7 mouse cellular contexts compared by ENCODE assay signal in the genomic region with DNA sequence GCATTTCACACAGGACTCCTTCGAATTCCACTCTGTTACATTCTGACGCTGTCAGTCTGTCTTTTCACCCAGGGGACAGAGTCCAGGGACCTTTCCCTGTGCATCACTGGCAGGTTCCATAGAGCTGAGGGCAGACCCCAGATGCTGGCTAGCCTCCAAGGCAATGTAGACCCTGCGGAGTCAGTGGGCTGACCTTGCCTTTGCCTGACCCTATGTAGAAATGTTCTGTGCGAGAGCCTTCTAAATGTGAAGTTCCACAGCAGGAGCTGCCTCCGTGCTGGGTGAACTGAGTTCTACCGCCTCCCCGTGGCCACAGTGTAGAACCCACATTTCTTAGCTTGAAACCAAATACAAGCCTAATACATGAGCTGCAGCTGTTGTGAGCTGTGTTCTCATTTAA. TPM values are rescaled to one million over a fixed set of nuclear protein-coding genes. Genes with fewer than 3 reads are reported as not detected.
DNase-seq lines count a peak whose midpoint lies in the region; TF ChIP-seq lines count a peak whose summit lies in the region.

No protein-coding gene starts in this region.

- TF ChIP-seq CTCF in E14TG2a.4 (conservative IDR thresholded peaks at IDR 0.05; ENCODE audit: low read length) = peak; percentile 50

- H3K27me3 ChIP-seq in E14TG2a.4 (ENCODE audit: insufficient read depth, low read length) = no peaks in the 10 kb centered on the region

- no peak overlapping the region for H3K4me3 ChIP-seq in E14TG2a.4 (replicated peaks; ENCODE audit: low read length)

- peak; percentile 72 for DNase-seq in R1 (ENCODE audit: low read depth, low spot score)
- DNase-seq in cerebellum, postnatal 4 days (ENCODE audit: low spot score in 2 of 2) = peak; percentile 55 to 67
- DNase-seq in heart, adult 8-10 months (ENCODE audit: low spot score) = peak; percentile 35
- peak; percentile 56 to 79 for DNase-seq in layer of hippocampus, adult 8-10 months (ENCODE audit: low spot score in 2 of 2)
- DNase-seq in lung, postnatal 25 days (ENCODE audit: low spot score) = peak; percentile 51
- peak; percentile 26 to 79 for DNase-seq in spleen, postnatal 10 days (ENCODE audit: low spot score in 2 of 2)

- no peaks in the 10 kb centered on the region for H3K9me3 ChIP-seq in E14TG2a.4 (ENCODE audit: low read length)

- peaks cover 15% of the 10 kb centered on the region for H3K36me3 ChIP-seq in E14TG2a.4 (ENCODE audit: insufficient read depth, low read length)

- H3K4me1 ChIP-seq in E14TG2a.4 (replicated peaks; ENCODE audit: low read depth, low read length) = peaks cover 15% of the 10 kb centered on the region

RNA-seq across cellular contexts. Expression of gene Zbtb34, which starts 28.9 kb away (rescaled TPM):
- 1 to 10 TPM; 5.6 to 6.9 (median 6.5) TPM for total RNA-seq in heart, adult 8-10 months (2022)
- total RNA-seq in layer of hippocampus, adult 8-10 months (2022) = 10 to 100 TPM; 12.1 to 15.1 (median 12.9) TPM

RNA-seq across cellular contexts. Expression of gene Ralgps1, which starts 30.9 kb away (rescaled TPM):
- 1 to 10 TPM; 6.2 to 7.0 (median 6.4) TPM for total RNA-seq in heart, adult 8-10 months (2022)
- 10 to 100 TPM; 57.9 to 79.2 (median 69.1) TPM for total RNA-seq in layer of hippocampus, adult 8-10 months (2022)

Comparison
In these comparisons a context has a peak if more than half of its experiments do, and no peak if none do; other contexts are left out.
1. RNA of gene Ralgps1, which starts 30.9 kb away (total RNA-seq): 57.9 to 79.2 TPM in layer of hippocampus, adult 8-10 months; 6.2 to 7.0 TPM in heart, adult 8-10 months; every median in the first group is over 4 times any median in the second.
2. Peak in every context shown above with its lines, with median percentiles within 50 percentile points of each other: DNase-seq.